Mouse (Mus musculus) cerebellum, adult 11-12 months (tissue): ENCODE results near the gene Cavin4.
A peak's percentile ranks its signal among the peaks of the same experiment; 100 is the strongest.
"Not testable (repeated sequence)": the region's sequence is repeated elsewhere in the genome, so short reads cannot be mapped to it uniquely, and the experiment has no call there.

Source experiments
- DNase-seq: peaks from one replicate; pipeline ENCODE4 v3.0.0; 2022

The Cavin4 gene

GRCm38 (mm10) chr4:48674412-48674811, 11.1 kb downstream of the Cavin4 start:
- no peak for DNase-seq

GRCm38 (mm10) chr4:48676570-48677185, 13.4 kb downstream of the Cavin4 start:
- no peak for DNase-seq

GRCm38 (mm10) chr4:48677276-48677675, 14.0 kb downstream of the Cavin4 start:
- no peak for DNase-seq

GRCm38 (mm10) chr4:48677812-48678211, 14.5 kb downstream of the Cavin4 start:
- no peak for DNase-seq

GRCm38 (mm10) chr4:48678793-48679192, 15.5 kb downstream of the Cavin4 start:
- DNase-seq, result no peak

- not testable (repeated sequence) for DNase-seq
Observed at GRCm38 (mm10) chr4:48679728-48680127, 16.4 kb downstream of the Cavin4 start.

- DNase-seq, result no peak
Observed at GRCm38 (mm10) chr4:48680214-48680613, 16.9 kb downstream of the Cavin4 start.

- DNase-seq, result no peak
Observed at GRCm38 (mm10) chr4:48680648-48681343, 17.5 kb downstream of the Cavin4 start.

GRCm38 (mm10) chr4:48683126-48683525, 19.8 kb downstream of the Cavin4 start:
- DNase-seq, result no peak

- peak; percentile 21 for DNase-seq
Observed at GRCm38 (mm10) chr4:48683633-48684209, 20.4 kb downstream of the Cavin4 start.

- no peak for DNase-seq
Observed at GRCm38 (mm10) chr4:48684593-48685187, 21.4 kb downstream of the Cavin4 start.

- no peak for DNase-seq
Observed at GRCm38 (mm10) chr4:48688148-48688547, 24.8 kb downstream of the Cavin4 start.

- peak; percentile 86 for DNase-seq
Observed at GRCm38 (mm10) chr4:48690640-48691039, 27.3 kb downstream of the Cavin4 start.

- no peak for DNase-seq
Observed at GRCm38 (mm10) chr4:48691793-48692437, 28.6 kb downstream of the Cavin4 start.

GRCm38 (mm10) chr4:48692736-48693292, 29.5 kb downstream of the Cavin4 start:
- DNase-seq, result no peak

GRCm38 (mm10) chr4:48696706-48697105, 33.4 kb downstream of the Cavin4 start:
- DNase-seq, result no peak

- DNase-seq, result no peak
Observed at GRCm38 (mm10) chr4:48697302-48697701, 34.0 kb downstream of the Cavin4 start.

GRCm38 (mm10) chr4:48715865-48716650, 52.7 kb downstream of the Cavin4 start:
- no peak for DNase-seq

- no peak for DNase-seq
Observed at GRCm38 (mm10) chr4:48716817-48717216, 53.5 kb downstream of the Cavin4 start.
